Comparison of ENCODE assay signal across 18 mouse cellular contexts in genomic region chr3:116397341-116397740, GRCm38 (mm10). TPM values are rescaled to one million over a fixed set of nuclear protein-coding genes. Genes with fewer than 3 reads are reported as not detected.
DNase-seq lines count a peak whose midpoint lies in the region; ATAC-seq lines count a peak whose summit lies in the region.
"Had no signal": no experiment of that assay in that cellular context is flagged by ENCODE, and none has a peak within 500 bp of the region (broad histone marks: within the 10 kb centered on the region; RNA-seq: fewer than 3 reads in every experiment).

No protein-coding gene starts in this region.

- no peaks in the 10 kb centered on the region for H3K27me3 ChIP-seq in forebrain, embryonic 12.5 days
- H3K27me3 ChIP-seq in forebrain, embryonic 10.5 days (ENCODE audit: poor library complexity, severe bottlenecking): no peaks in the 10 kb centered on the region
- H3K27me3 ChIP-seq in heart, embryonic 12.5 days (replicated peaks): no peaks in the 10 kb centered on the region
- H3K27me3 ChIP-seq: CH12.LX; embryonic facial prominence, embryonic 13.5 days; heart, embryonic 13.5 days; Patski had no signal

- 81% methylated on average over 6 of the region's 6 CpGs for WGBS in forebrain, embryonic 12.5 days
- WGBS in forebrain, embryonic 10.5 days: 92% methylated on average over 6 of the region's 6 CpGs
- 90% methylated on average over 6 of the region's 6 CpGs for WGBS in heart, embryonic 12.5 days

- 0 out of 2 replicates have a peak, but pooled peaks cover 3% of the 10 kb centered on the region for H3K36me3 ChIP-seq in forebrain, embryonic 12.5 days (replicated peaks)
- peaks cover 35% of the 10 kb centered on the region for H3K36me3 ChIP-seq in forebrain, embryonic 10.5 days (replicated peaks)
- H3K36me3 ChIP-seq in heart, embryonic 12.5 days: 0 out of 2 replicates have a peak, but pooled peaks cover 3% of the 10 kb centered on the region

- no peak for DNase-seq in forebrain, embryonic 10.5 days (ENCODE audit: extremely low spot score, low spot score)
- peak; percentile 45 for DNase-seq in heart, adult 11 months
- peak; percentile 52 for DNase-seq in lung, postnatal 25 days (ENCODE audit: low spot score)
- no peak for DNase-seq in lung, postnatal 14 days
- DNase-seq: adrenal gland, postnatal 14 days; cerebellum, adult 11-12 months; cerebellum, adult 9-10 months; cerebellum, postnatal 25 days; heart, postnatal 36 days; kidney, adult 11 months had no signal

- no peak overlapping the region for H3K4me2 ChIP-seq in forebrain, embryonic 12.5 days
- no peak overlapping the region for H3K4me2 ChIP-seq in heart, embryonic 12.5 days
- H3K4me2 ChIP-seq: embryonic facial prominence, embryonic 13.5 days; heart, embryonic 13.5 days had no signal

- H3K4me3 ChIP-seq in forebrain, embryonic 12.5 days (replicated peaks): no peak overlapping the region
- H3K4me3 ChIP-seq in forebrain, embryonic 10.5 days: no peak overlapping the region
- H3K4me3 ChIP-seq in heart, embryonic 12.5 days: no peak overlapping the region
- H3K4me3 ChIP-seq: embryonic facial prominence, embryonic 13.5 days; heart, embryonic 13.5 days had no signal

- H3K9me3 ChIP-seq in forebrain, embryonic 12.5 days: no peaks in the 10 kb centered on the region
- H3K9me3 ChIP-seq in forebrain, embryonic 10.5 days: no peaks in the 10 kb centered on the region
- no peaks in the 10 kb centered on the region for H3K9me3 ChIP-seq in heart, embryonic 12.5 days (replicated peaks)
- H3K9me3 ChIP-seq: embryonic facial prominence, embryonic 13.5 days; heart, embryonic 13.5 days had no signal

- H3K4me1 ChIP-seq in forebrain, embryonic 12.5 days: peaks cover 42% of the 10 kb centered on the region
- peaks cover 52% of the 10 kb centered on the region for H3K4me1 ChIP-seq in forebrain, embryonic 10.5 days
- H3K4me1 ChIP-seq in heart, embryonic 12.5 days (replicated peaks): peaks cover 24% of the 10 kb centered on the region

- H3K27ac ChIP-seq in forebrain, embryonic 12.5 days: peak overlapping the region; percentile 92
- no peak overlapping the region for H3K27ac ChIP-seq in forebrain, embryonic 10.5 days
- H3K27ac ChIP-seq in heart, embryonic 12.5 days (ENCODE audit: poor library complexity, severe bottlenecking): no peak overlapping the region
- H3K27ac ChIP-seq: embryonic facial prominence, embryonic 13.5 days; heart, embryonic 13.5 days; hindbrain, postnatal 0 days had no signal

- no peak for ATAC-seq in forebrain, embryonic 12.5 days (ENCODE audit: low FRiP score)
- no peak for ATAC-seq in heart, embryonic 12.5 days (ENCODE audit: insufficient number of reproducible peaks, low FRiP score)
- ATAC-seq: activated CD4-positive, CD25-positive, alpha-beta regulatory T cell, adult 4 months; hindbrain, postnatal 0 days; Patski had no signal

- no peak overlapping the region for H3K9ac ChIP-seq in forebrain, embryonic 12.5 days
- no peak overlapping the region for H3K9ac ChIP-seq in heart, embryonic 12.5 days
- H3K9ac ChIP-seq: embryonic facial prominence, embryonic 13.5 days; heart, embryonic 13.5 days had no signal

RNA-seq across cellular contexts. Expression of gene Cdc14a, which starts 26.5 kb away (rescaled TPM):
- polyA plus RNA-seq in forebrain, embryonic 12.5 days (2016; fragmentation: Nextera tagmentation; extraction: Ambion mirVana): 21.6 and 23.2 TPM in 2 replicates
- 19.7 and 19.8 TPM in 2 replicates for polyA plus RNA-seq in forebrain, embryonic 10.5 days (2016; fragmentation: Nextera tagmentation; extraction: Ambion mirVana)
- 6.3 and 7.8 TPM in 2 replicates for polyA plus RNA-seq in heart, embryonic 12.5 days (2016; fragmentation: Nextera tagmentation; extraction: Ambion mirVana)

Comparison
In these comparisons a context has a peak if more than half of its experiments do, and no peak if none do; other contexts are left out.
1. DNase-seq: peak in heart, adult 11 months (single experiment) and lung, postnatal 25 days (single experiment); none in forebrain, embryonic 10.5 days (single experiment) and lung, postnatal 14 days (single experiment).